Mouse (Mus musculus) midbrain, postnatal 0 days (tissue): ENCODE measurements at regions not wholly inside any gene's neighbourhood (a gene's known extent, or its start where the extent isn't known, plus 50 kb on each side); places are given as distances from the start of the nearest gene placed in this dataset.

Source experiments
- ATAC-seq: fragments of 200-750 bp; cut with Nextera tagmentation; 2 replicates; pipeline ENCODE4 v1.8.0; 2017; ENCODE audit warnings: moderate number of reproducible peaks, mild to moderate bottlenecking, moderate TSS enrichment, moderate library complexity; ENCODE audit not compliant: low FRiP score
- DNase-seq: peaks from one replicate; pipeline ENCODE4 v3.0.0-alpha.2; 2015; ENCODE audit warnings: low spot score
- H3K27ac ChIP-seq: fragments of 300-500 bp; sonication (generic); 2 replicates; pipeline ENCODE4 v1.5.1; 2014; ENCODE audit warnings: low read depth, mild to moderate bottlenecking, low read length, mixed read lengths
- H3K27me3 ChIP-seq: fragments of 300-500 bp; sonication (generic); 2 replicates; pipeline ENCODE4 v1.6.1; 2014; ENCODE audit warnings: low read length, control low read depth, mixed read lengths; ENCODE audit not compliant: insufficient read depth
- H3K36me3 ChIP-seq: fragments of 300-500 bp; sonication (generic); 2 replicates; pipeline ENCODE4 v1.6.1; 2014; ENCODE audit warnings: low read length, control low read depth, mixed read lengths; ENCODE audit not compliant: insufficient read depth
- H3K4me1 ChIP-seq: fragments of 300-500 bp; sonication (generic); 2 replicates; pipeline ENCODE4 v1.6.1; 2014; ENCODE audit warnings: mild to moderate bottlenecking, control low read depth, antibody characterized with exemption, low read length, mixed read lengths; ENCODE audit not compliant: insufficient read depth
- H3K4me2 ChIP-seq: fragments of 300-500 bp; sonication (generic); 2 replicates; pipeline ENCODE4 v1.6.1; 2014; ENCODE audit warnings: low read depth, mild to moderate bottlenecking, low read length, mixed read lengths; ENCODE audit not compliant: poor library complexity, severe bottlenecking
- H3K4me3 ChIP-seq: fragments of 300-500 bp; sonication (generic); 2 replicates; pipeline ENCODE4 v1.5.1; 2014; ENCODE audit warnings: low read depth, mild to moderate bottlenecking, low read length, moderate library complexity
- H3K9ac ChIP-seq: fragments of 300-500 bp; sonication (generic); replicated peaks from 2 replicates; pipeline ENCODE4 v1.6.1; 2014; ENCODE audit warnings: mild to moderate bottlenecking, low read length, moderate library complexity, mixed read lengths; ENCODE audit not compliant: poor library complexity, severe bottlenecking
- H3K9me3 ChIP-seq: fragments of 300-500 bp; sonication (generic); 2 replicates; pipeline ENCODE4 v1.6.1; 2016; ENCODE audit warnings: low read length, control low read depth
- CTCF ChIP-seq: IDR thresholded peaks from 2 replicates; pipeline ENCODE4 v1.5.1; 2016; ENCODE audit warnings: antibody characterized with exemption, mild to moderate bottlenecking
- WGBS: fragments of 180-500 bp; shearing (Covaris S2); extraction: QIAGEN DNeasy Blood & Tissue Kit; methylation state at CpG from one replicate; pipeline ENCODE4 v1.1.7; 2014; 5-methylcytosine and 5-hydroxymethylcytosine counted together

DNA sequence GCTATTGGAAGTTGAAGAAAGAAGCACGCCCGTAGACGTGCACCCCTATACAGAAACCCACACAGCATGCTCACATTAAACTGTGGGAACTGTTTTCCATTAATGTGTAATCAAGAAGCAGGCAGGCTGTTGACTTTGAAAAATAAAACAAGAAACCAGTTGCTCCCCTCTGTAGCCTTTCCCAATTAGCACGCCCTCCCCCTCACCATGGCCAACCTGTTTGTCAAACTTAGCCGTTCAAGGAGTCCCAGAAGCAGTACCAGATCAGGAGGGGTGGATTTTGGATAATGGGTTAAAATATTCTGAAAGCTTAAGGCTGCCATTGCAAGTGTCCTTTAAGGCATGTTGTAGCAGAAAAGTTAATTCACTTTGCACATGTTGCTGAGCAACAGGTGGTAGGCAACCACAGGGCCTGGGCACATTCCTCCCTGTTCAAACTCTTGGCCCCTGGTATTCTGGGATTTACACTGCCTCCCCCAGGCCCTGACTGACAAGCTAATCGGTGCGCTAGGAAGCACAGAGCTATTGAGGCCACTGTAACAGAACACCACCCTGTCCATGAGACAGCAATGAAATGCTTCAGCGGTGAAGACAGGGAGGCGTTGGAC lies 277.3 kb upstream of the Nr2f2 start:
- Histone ChIP-seq H3K9me3 (no peaks in the 10 kb centered on the region), H3K4me1 (no peaks in the 10 kb centered on the region), H3K4me3 (no peak overlapping the region), H3K27ac (no peak overlapping the region), H3K9ac (no peak overlapping the region), H3K36me3 (no peaks in the 10 kb centered on the region), H3K27me3 (no peaks in the 10 kb centered on the region), H3K4me2 (no peak overlapping the region)
- ATAC-seq (no peak), DNase-seq (peak; percentile 3)
- WGBS: 41% methylated on average over 9 of the region's 9 CpGs
- no peak for TF ChIP-seq CTCF

DNA sequence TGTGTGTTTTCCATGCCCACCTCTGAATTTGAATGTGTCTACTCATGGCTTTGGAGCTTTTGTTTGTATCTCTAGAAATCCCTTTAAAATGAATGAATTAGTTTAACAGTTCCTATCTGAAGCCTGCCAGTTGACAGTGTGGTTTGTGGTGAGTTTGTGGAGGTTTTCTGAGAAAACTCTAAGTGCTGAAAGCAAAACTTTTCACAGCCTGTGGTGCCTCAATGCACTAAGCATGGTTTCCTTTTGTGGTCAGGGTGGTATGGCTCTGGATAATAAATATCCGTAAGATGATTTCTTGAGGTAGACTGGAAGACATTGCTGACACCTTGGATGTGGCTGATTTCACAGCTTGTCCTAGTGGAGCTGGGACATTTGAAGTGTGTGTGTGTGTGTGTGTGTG lies 276.5 kb upstream of the Nr2f2 start:
- H3K36me3 ChIP-seq: no peaks in the 10 kb centered on the region
- H3K9ac ChIP-seq: no peak overlapping the region
- TF ChIP-seq CTCF: no peak
- WGBS: 91% methylated on average over 1 of the region's 1 CpGs
- H3K9me3 ChIP-seq: no peaks in the 10 kb centered on the region
- no peak overlapping the region for H3K4me3 ChIP-seq
- no peak overlapping the region for H3K27ac ChIP-seq
- DNase-seq (no peak), ATAC-seq (no peak)
- H3K27me3 ChIP-seq: no peaks in the 10 kb centered on the region
- H3K4me2 ChIP-seq: no peak overlapping the region
- H3K4me1 ChIP-seq: no peaks in the 10 kb centered on the region

DNA sequence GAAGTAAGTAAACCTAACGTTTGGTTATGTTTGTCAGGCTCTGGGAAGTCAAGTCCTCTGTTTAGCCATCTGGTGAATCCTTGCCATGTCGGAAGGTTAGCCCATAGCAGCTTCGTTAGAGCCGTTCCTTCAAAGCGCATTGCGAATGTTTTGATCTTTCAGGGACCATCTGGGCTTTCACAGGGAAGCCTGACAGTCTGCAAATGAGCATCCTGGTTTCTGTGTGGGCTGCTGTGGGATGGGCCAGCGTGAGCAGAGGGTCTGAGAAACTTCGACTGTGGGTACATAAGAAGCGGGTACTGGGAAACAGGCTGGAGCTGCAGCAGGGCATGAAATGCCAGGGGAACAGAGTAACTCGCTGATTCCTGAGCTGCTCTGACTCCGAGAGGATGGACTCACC lies 274.7 kb upstream of the Nr2f2 start:
- Histone ChIP-seq H3K9ac (no peak overlapping the region), H3K4me3 (no peak overlapping the region), H3K4me2 (no peak overlapping the region), H3K27ac (no peak overlapping the region), H3K9me3 (no peaks in the 10 kb centered on the region), H3K4me1 (no peaks in the 10 kb centered on the region), H3K36me3 (no peaks in the 10 kb centered on the region), H3K27me3 (no peaks in the 10 kb centered on the region)
- TF ChIP-seq CTCF: no peak
- WGBS: 63% methylated on average over 11 of the region's 11 CpGs
- no peak for ATAC-seq
- no peak for DNase-seq

DNA sequence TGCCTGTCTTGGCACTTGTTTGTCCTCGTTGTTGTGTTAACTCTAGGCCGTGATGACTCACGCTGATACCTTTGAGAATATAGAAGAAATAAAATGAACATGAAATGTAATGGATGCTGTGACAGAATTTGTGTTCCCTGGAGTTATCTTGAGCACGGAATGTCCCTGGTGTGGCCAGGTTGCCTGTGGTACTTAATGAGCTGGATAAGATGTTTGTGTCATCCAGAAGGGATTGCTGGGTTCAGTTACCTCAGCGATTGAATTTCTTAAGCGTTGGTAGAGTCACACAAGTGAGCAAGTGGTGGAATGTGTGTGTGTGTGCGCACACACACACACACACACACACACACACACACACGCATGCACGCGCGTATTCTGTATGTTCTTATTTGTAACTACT lies 274.0 kb upstream of the Nr2f2 start:
- no peak overlapping the region for H3K4me3 ChIP-seq
- no peak for ATAC-seq
- no peak for TF ChIP-seq CTCF
- DNase-seq: no peak
- no peak overlapping the region for H3K27ac ChIP-seq
- H3K9ac ChIP-seq: no peak overlapping the region
- no peaks in the 10 kb centered on the region for H3K36me3 ChIP-seq
- no peaks in the 10 kb centered on the region for H3K4me1 ChIP-seq
- no peaks in the 10 kb centered on the region for H3K9me3 ChIP-seq
- no peaks in the 10 kb centered on the region for H3K27me3 ChIP-seq
- H3K4me2 ChIP-seq: no peak overlapping the region
- 83% methylated on average over 11 of the region's 11 CpGs for WGBS

DNA sequence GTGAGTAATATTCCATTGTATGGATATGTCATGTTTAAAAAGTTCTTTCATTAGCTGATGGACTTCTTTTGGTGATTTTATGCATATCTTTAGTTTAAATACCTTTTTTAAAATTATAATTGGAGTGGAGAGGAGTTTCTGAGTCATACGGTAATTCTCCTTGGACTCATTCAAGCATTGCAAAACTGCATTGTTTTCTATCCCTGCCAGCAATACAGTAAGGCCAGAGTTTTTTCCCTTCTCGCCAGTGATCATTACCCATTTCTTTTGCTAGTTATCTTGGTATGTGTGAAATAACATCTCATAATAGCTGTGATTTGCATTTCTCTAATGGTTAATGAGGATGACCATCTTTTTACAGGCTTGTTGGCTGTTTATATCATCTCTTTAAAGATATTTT lies 271.6 kb upstream of the Nr2f2 start:
- no peaks in the 10 kb centered on the region for H3K36me3 ChIP-seq
- H3K9me3 ChIP-seq: no peaks in the 10 kb centered on the region
- no peak overlapping the region for H3K27ac ChIP-seq
- no peak overlapping the region for H3K4me2 ChIP-seq
- TF ChIP-seq CTCF: no peak
- DNase-seq (no peak), ATAC-seq (no peak)
- no peak overlapping the region for H3K9ac ChIP-seq
- WGBS: 79% methylated on average over 2 of the region's 2 CpGs
- H3K27me3 ChIP-seq: no peaks in the 10 kb centered on the region
- H3K4me3 ChIP-seq: no peak overlapping the region
- H3K4me1 ChIP-seq: no peaks in the 10 kb centered on the region

DNA sequence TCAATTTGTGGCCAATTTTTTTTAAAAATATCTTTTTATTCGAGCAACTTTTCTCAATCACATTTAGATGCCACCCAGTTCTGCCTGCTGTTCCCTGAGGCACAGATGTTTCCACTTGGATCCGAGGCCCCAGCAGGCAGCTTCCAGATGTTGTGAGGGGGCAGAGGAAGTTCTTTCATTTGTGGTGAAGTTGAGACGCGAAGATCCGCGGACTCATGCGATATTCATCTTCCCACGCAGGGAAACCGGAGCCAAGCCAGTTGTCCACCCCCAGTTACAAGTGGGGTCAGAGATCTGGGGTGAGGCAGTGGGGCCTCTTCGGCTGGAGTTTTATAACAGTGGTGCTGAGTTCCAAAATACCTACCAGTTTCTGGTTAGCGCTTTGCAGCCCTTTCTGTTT lies 267.5 kb upstream of the Nr2f2 start:
- no peak for TF ChIP-seq CTCF
- ATAC-seq: no peak
- H3K9ac ChIP-seq: no peak overlapping the region
- no peaks in the 10 kb centered on the region for H3K27me3 ChIP-seq
- H3K4me1 ChIP-seq: no peaks in the 10 kb centered on the region
- 70% methylated on average over 11 of the region's 11 CpGs for whole genome bisulfite sequencing
- no peak overlapping the region for H3K4me3 ChIP-seq
- H3K36me3 ChIP-seq: no peaks in the 10 kb centered on the region
- H3K9me3 ChIP-seq: no peaks in the 10 kb centered on the region
- no peak overlapping the region for H3K4me2 ChIP-seq
- no peak overlapping the region for H3K27ac ChIP-seq
- DNase-seq: no peak
